Mouse (Mus musculus): ENCODE results near the gene Gm904. TPM values are rescaled to one million over a fixed set of nuclear protein-coding genes. Genes with fewer than 3 reads are reported as not detected.
"Not testable (repeated sequence)": the region's sequence is repeated elsewhere in the genome, so short reads cannot be mapped to it uniquely, and the experiment has no call there.

Gene Gm904
- not detected in 2 replicates for polyA plus RNA-seq (2014; fragmentation: Nextera tagmentation; extraction: Ambion mirVana)

- H3K9me3 ChIP-seq (ENCODE audit: control insufficient read depth, low read length); H3K27me3 ChIP-seq (ENCODE audit: control insufficient read depth, insufficient read depth, low read length); H3K4me1 ChIP-seq (ENCODE audit: control insufficient read depth, insufficient read depth, low read length); DNase-seq (ENCODE audit: low spot score, missing footprints); H3K4me3 ChIP-seq (ENCODE audit: low read depth, low read length); H3K27ac ChIP-seq (ENCODE audit: low read depth, low read length); H3K9ac ChIP-seq (ENCODE audit: low read length); H3K4me2 ChIP-seq; ATAC-seq (ENCODE audit: low FRiP score); H3K36me3 ChIP-seq (ENCODE audit: control insufficient read depth, insufficient read depth, low read length): not testable (repeated sequence)
Measured at GRCm38 (mm10) chr13:50642928-50643327, at the start of gene Gm904. Gene Gm904 (plus strand): TSS chr13:50643228.

GRCm38 (mm10) chr13:50648771-50649170 is 5.7 kb downstream of the Gm904 start:
- not testable (repeated sequence) for H3K9me3 ChIP-seq (ENCODE audit: control insufficient read depth, low read length); ATAC-seq (ENCODE audit: low FRiP score)
- 76% methylated on average over 2 of the region's 2 CpGs for WGBS

More at GRCm38 (mm10) chr13:50648771-50649170, 5.7 kb downstream of the Gm904 start:
- H3K27me3 ChIP-seq (ENCODE audit: control insufficient read depth, insufficient read depth, low read length); H3K27ac ChIP-seq (ENCODE audit: low read depth, low read length); DNase-seq (ENCODE audit: low spot score, missing footprints); H3K9ac ChIP-seq (ENCODE audit: low read length); H3K4me3 ChIP-seq (ENCODE audit: low read depth, low read length); H3K4me2 ChIP-seq; H3K36me3 ChIP-seq (ENCODE audit: control insufficient read depth, insufficient read depth, low read length); H3K4me1 ChIP-seq (ENCODE audit: control insufficient read depth, insufficient read depth, low read length): not testable (repeated sequence)

Small RNAs within 50 kb of the gene (microRNA-seq; reads per million reads assigned to microRNA genes)
- gene Gm23952 (not detected), gene Mir683-2 (not detected)

Other genes with a start within 250 kb of the Gm904 start
- 30.7 and 33.5 TPM in 2 replicates for gene Fbxw17, start 225.4 kb upstream of the Gm904 start, polyA plus RNA-seq (2014; fragmentation: Nextera tagmentation; extraction: Ambion mirVana)
- gene Gm47429, start 199.3 kb upstream of the Gm904 start, polyA plus RNA-seq (2014; fragmentation: Nextera tagmentation; extraction: Ambion mirVana), result not detected in 2 replicates
- not detected in 2 replicates for gene Nutm2, start 175.9 kb upstream of the Gm904 start, polyA plus RNA-seq (2014; fragmentation: Nextera tagmentation; extraction: Ambion mirVana)
- gene Gm8765, start 55.1 kb downstream of the Gm904 start, polyA plus RNA-seq (2014; fragmentation: Nextera tagmentation; extraction: Ambion mirVana), result not detected in 2 replicates